Mouse (Mus musculus) layer of hippocampus, adult 8-10 months (tissue): ENCODE data around the gene Pkp4. TPM values are rescaled to one million over a fixed set of nuclear protein-coding genes. Genes with fewer than 3 reads are reported as not detected.

Experiments
- DNase-seq, 2 experiments: peaks; one replicate each; pipeline ENCODE4 v3.0.0; 2022; ENCODE audit warnings: low spot score in 2 of 2
- total RNA-seq, 4 experiments: library from RNA; stranded (reverse); gene quantifications; 2 replicates each; pipeline ENCODE4 v1.2.4; 2022

Gene Pkp4
- total RNA-seq, 4 experiments from 2014 or later, result 272 to 325 (median 301) TPM

GRCm38 (mm10) chr2:59271835-59272234 is 111.2 kb downstream of the Pkp4 start:
- no peak for DNase-seq

GRCm38 (mm10) chr2:59272713-59273112 is 112.1 kb downstream of the Pkp4 start:
- DNase-seq, result no peak

- no peak for DNase-seq
These were observed 120.4 kb downstream of the Pkp4 start for GRCm38 (mm10) chr2:59280914-59281562.

- no peak for DNase-seq
These were observed 122.3 kb downstream of the Pkp4 start for GRCm38 (mm10) chr2:59282966-59283365.

GRCm38 (mm10) chr2:59284216-59284615 is 123.6 kb downstream of the Pkp4 start:
- DNase-seq, result no peak

- DNase-seq, result no peak
These were observed 124.3 kb downstream of the Pkp4 start for GRCm38 (mm10) chr2:59284734-59285490.

- no peak for DNase-seq
These were observed 124.9 kb downstream of the Pkp4 start for GRCm38 (mm10) chr2:59285581-59285980.

GRCm38 (mm10) chr2:59286247-59286646 is 125.6 kb downstream of the Pkp4 start:
- peak; percentile 47 to 72 for DNase-seq

GRCm38 (mm10) chr2:59287630-59288029 is 127.0 kb downstream of the Pkp4 start:
- no peak for DNase-seq

GRCm38 (mm10) chr2:59289411-59289810 is 128.8 kb downstream of the Pkp4 start:
- no peak for DNase-seq

- no peak for DNase-seq
These were observed 129.7 kb downstream of the Pkp4 start for GRCm38 (mm10) chr2:59290391-59290790.

GRCm38 (mm10) chr2:59299831-59300230 is 139.2 kb downstream of the Pkp4 start:
- DNase-seq, result no peak

GRCm38 (mm10) chr2:59301671-59302070 is 141.0 kb downstream of the Pkp4 start:
- DNase-seq, result no peak

- no peak for DNase-seq
These were observed 141.8 kb downstream of the Pkp4 start for GRCm38 (mm10) chr2:59302430-59302829.

- DNase-seq, result no peak
These were observed 142.9 kb downstream of the Pkp4 start for GRCm38 (mm10) chr2:59303530-59304063.

- no peak for DNase-seq
These were observed 146.7 kb downstream of the Pkp4 start for GRCm38 (mm10) chr2:59307302-59307701.

- DNase-seq, result no peak
These were observed 147.4 kb downstream of the Pkp4 start for GRCm38 (mm10) chr2:59308055-59308454.

- no peak for DNase-seq
These were observed 152.6 kb downstream of the Pkp4 start for GRCm38 (mm10) chr2:59313293-59313692.

- DNase-seq, result no peak
These were observed 158.0 kb downstream of the Pkp4 start for GRCm38 (mm10) chr2:59318631-59319030.

GRCm38 (mm10) chr2:59327946-59328345 is 167.3 kb downstream of the Pkp4 start:
- DNase-seq, result no peak

- DNase-seq, result peak in 1 of 2 experiments; percentile 45
These were observed 170.4 kb downstream of the Pkp4 start for GRCm38 (mm10) chr2:59331093-59331492.

GRCm38 (mm10) chr2:59332523-59332922 is 171.9 kb downstream of the Pkp4 start:
- DNase-seq, result no peak

- DNase-seq, result no peak
These were observed 177.9 kb downstream of the Pkp4 start for GRCm38 (mm10) chr2:59338501-59338900.
